Mouse (Mus musculus) cerebellum, postnatal 4 days (tissue): ENCODE measurements around the gene Gm28891.
"Not testable (repeated sequence)": the region's sequence is repeated elsewhere in the genome, so short reads cannot be mapped to it uniquely, and the experiment has no call there.

ENCODE experiments used
- DNase-seq, 2 experiments: peaks; one replicate each; pipeline ENCODE4 v3.0.0; 2022; ENCODE audit warnings: low spot score in 2 of 2, mixed read lengths in 1 of 2

Gene Gm28891

DNA sequence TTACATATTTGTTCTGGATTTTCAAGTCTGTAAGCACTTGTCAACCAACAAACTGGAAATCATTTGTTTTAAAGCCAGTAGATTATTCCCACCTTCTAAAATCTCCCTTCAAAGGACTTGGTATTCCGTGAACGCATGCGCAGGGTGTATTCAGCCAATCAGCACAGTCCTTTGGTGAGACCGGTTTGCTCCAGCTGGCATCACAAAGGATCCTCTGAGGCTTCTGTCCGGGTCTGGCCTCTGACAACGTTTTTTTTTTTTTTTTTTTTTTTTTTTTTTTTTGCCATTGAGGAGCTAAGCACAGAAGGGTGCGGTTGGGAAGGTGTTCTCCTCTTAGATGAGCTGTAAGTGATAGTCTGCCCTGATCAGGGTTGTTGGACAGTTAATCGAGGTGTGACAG is at the start of gene Gm28891:
Gene Gm28891 (plus strand): TSS at position 301 of the 400 bp plus-strand sequence.
- not testable (repeated sequence) for DNase-seq
